Mouse (Mus musculus) embryo, embryonic 10.5 days (tissue): ENCODE measurements around the gene Car11.
"Not testable (repeated sequence)": the region's sequence is repeated elsewhere in the genome, so short reads cannot be mapped to it uniquely, and the experiment has no call there.

ENCODE experiments used
- DNase-seq: peaks from one replicate; pipeline ENCODE4 v3.0.0-alpha.2; 2015; ENCODE audit warnings: low spot score

Car11 gene

GRCm38 (mm10) chr7:45699523-45700141, at the start of gene Car11:
TSS of gene Car11 (plus strand) at chr7:45699843.
- DNase-seq = no peak

GRCm38 (mm10) chr7:45650484-45650883, 49.2 kb upstream of the Car11 start:
- not testable (repeated sequence) for DNase-seq

GRCm38 (mm10) chr7:45654424-45655047, 45.1 kb upstream of the Car11 start:
- peak; percentile 45 for DNase-seq

GRCm38 (mm10) chr7:45660746-45661478, 38.7 kb upstream of the Car11 start:
- DNase-seq = no peak

- DNase-seq = not testable (repeated sequence)
Measured at GRCm38 (mm10) chr7:45661702-45662101, 37.9 kb upstream of the Car11 start.

GRCm38 (mm10) chr7:45665303-45666138, 34.1 kb upstream of the Car11 start:
- DNase-seq = peak; percentile 37

GRCm38 (mm10) chr7:45666161-45666560, 33.5 kb upstream of the Car11 start, which contains the start of gene Fut2:
TSS of gene Fut2 (minus strand) at chr7:45666394.
- no peak for DNase-seq

- DNase-seq = no peak
Measured at GRCm38 (mm10) chr7:45667761-45668160, 31.9 kb upstream of the Car11 start.

- DNase-seq = no peak
Measured at GRCm38 (mm10) chr7:45668921-45669320, 30.7 kb upstream of the Car11 start.

- DNase-seq = no peak
Measured at GRCm38 (mm10) chr7:45677627-45678295, 21.9 kb upstream of the Car11 start.

GRCm38 (mm10) chr7:45678513-45678912, 21.1 kb upstream of the Car11 start:
- no peak for DNase-seq

GRCm38 (mm10) chr7:45679966-45680621, 19.5 kb upstream of the Car11 start:
- DNase-seq = no peak

- DNase-seq = no peak
Measured at GRCm38 (mm10) chr7:45681046-45681736, 18.5 kb upstream of the Car11 start.

GRCm38 (mm10) chr7:45682144-45683126, 17.2 kb upstream of the Car11 start:
- DNase-seq = peak; percentile 95

GRCm38 (mm10) chr7:45683396-45684050, 16.1 kb upstream of the Car11 start, which contains the start of gene Ntn5:
TSS of gene Ntn5 (plus strand) at chr7:45684022.
- DNase-seq = no peak

- DNase-seq = no peak
Measured at GRCm38 (mm10) chr7:45685811-45686210, 13.8 kb upstream of the Car11 start.

GRCm38 (mm10) chr7:45686841-45687240, 12.8 kb upstream of the Car11 start:
- no peak for DNase-seq

- DNase-seq = no peak
Measured at GRCm38 (mm10) chr7:45689099-45689498, 10.5 kb upstream of the Car11 start.

- DNase-seq = no peak
Measured at GRCm38 (mm10) chr7:45689800-45690199, 9.8 kb upstream of the Car11 start.
